Mouse (Mus musculus) liver, adult 2 months (tissue): ENCODE measurements around the gene St3gal2.

Experiments used
- CTCF ChIP-seq: fragments of 200-500 bp; IDR thresholded peaks from 2 replicates; pipeline ENCODE4 v1.5.1; 2011; ENCODE audit warnings: low read depth, low read length, control low read depth
- POLR2A ChIP-seq: fragments of 200-500 bp; IDR thresholded peaks from 2 replicates; pipeline ENCODE4 v1.6.1; 2011; ENCODE audit warnings: low read length, control low read depth; ENCODE audit not compliant: insufficient read depth; ENCODE audit errors: extremely low read depth

- TF ChIP-seq CTCF (no peak), POLR2A (no peak)
Observed at GRCm38 (mm10) chr8:110967326-110967725, 47.6 kb downstream of the St3gal2 start.
